Mouse (Mus musculus) small intestine, adult 2 months (tissue): Measurements from ENCODE around the gene Pi4k2a. TPM values are rescaled to one million over a fixed set of nuclear protein-coding genes. Genes with fewer than 3 reads are reported as not detected.

ENCODE experiments used
- H3K27ac ChIP-seq: fragments of 200-500 bp; 2 replicates; pipeline ENCODE4 v1.5.1; 2012; ENCODE audit warnings: low read depth, low read length, control low read depth, inconsistent platforms; ENCODE audit not compliant: insufficient read depth
- H3K27me3 ChIP-seq: fragments of 200-500 bp; 2 replicates; pipeline ENCODE4 v1.6.1; 2012; ENCODE audit warnings: mild to moderate bottlenecking, moderate library complexity, low read length, inconsistent platforms; ENCODE audit not compliant: control insufficient read depth, insufficient read depth
- H3K36me3 ChIP-seq: fragments of 200-500 bp; 2 replicates; pipeline ENCODE4 v1.6.1; 2012; ENCODE audit warnings: mild to moderate bottlenecking, low read length, control low read depth, inconsistent platforms; ENCODE audit not compliant: control insufficient read depth, insufficient read depth
- H3K4me1 ChIP-seq: fragments of 200-500 bp; 2 replicates; pipeline ENCODE4 v1.6.1; 2012; ENCODE audit warnings: low read length, inconsistent platforms, mixed read lengths; ENCODE audit not compliant: control insufficient read depth, insufficient read depth, insufficient read length
- H3K4me3 ChIP-seq: fragments of 200-500 bp; 2 replicates; pipeline ENCODE4 v1.5.1; 2012; ENCODE audit warnings: low read depth, mild to moderate bottlenecking, control low read depth, inconsistent platforms, low read length, moderate library complexity
- CTCF ChIP-seq: fragments of 200-500 bp; IDR thresholded peaks from 2 replicates; pipeline ENCODE4 v1.5.1; 2012; ENCODE audit warnings: low read depth, mild to moderate bottlenecking, control low read depth, inconsistent platforms, low read length, moderate library complexity, mixed read lengths; ENCODE audit not compliant: insufficient replicate concordance, insufficient read length; ENCODE audit errors: extremely low read depth
- POLR2A ChIP-seq: fragments of 200-500 bp; IDR thresholded peaks from 2 replicates; pipeline ENCODE4 v1.6.1; 2012; ENCODE audit warnings: low read depth, mild to moderate bottlenecking, control low read depth, inconsistent platforms, low read length, moderate library complexity
- WGBS: fragments of 180-500 bp; shearing (Covaris S2); methylation state at CpG from one replicate; pipeline ENCODE4 v1.1.7; 2018; 5-methylcytosine and 5-hydroxymethylcytosine counted together
- polyA plus RNA-seq: library from polyadenylated mRNA; depleted of rRNA; stranded (reverse); fragments of >200 nt; gene quantifications from 2 replicates; pipeline ENCODE4 v1.2.3, GENCODE M21; 2012

Pi4k2a gene
- polyA plus RNA-seq, 1 experiment = 33.2 TPM

DNA sequence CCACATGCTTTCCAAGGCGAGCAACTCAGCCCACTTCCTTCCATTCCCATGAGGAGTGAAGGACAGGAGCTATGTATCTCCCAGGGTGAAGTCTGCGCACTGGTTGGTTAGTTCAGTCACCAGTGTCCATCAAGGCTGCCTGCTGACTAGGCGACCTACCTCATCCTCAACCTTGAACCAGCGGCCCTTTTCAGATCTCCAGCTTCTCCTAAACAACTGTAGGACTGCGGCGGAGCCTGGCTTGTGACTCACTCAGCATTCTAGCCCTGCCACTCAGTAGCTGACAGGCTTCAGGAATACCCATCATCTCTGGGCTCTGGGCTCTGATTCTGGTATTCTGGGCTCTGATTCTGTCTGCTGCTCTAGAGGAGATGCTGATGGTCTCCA lies 35.9 kb downstream of the Pi4k2a start:
- H3K4me1 ChIP-seq = no peaks in the 10 kb centered on the region; the same call in 1 of the 2 replicates
- WGBS = 92% methylated on average over 6 of the region's 6 CpGs
- TF ChIP-seq CTCF = no peak
- TF ChIP-seq POLR2A = no peak
- H3K4me3 ChIP-seq = no peak overlapping the region
- peaks cover 18% of the 10 kb centered on the region for H3K36me3 ChIP-seq
- no peaks in the 10 kb centered on the region for H3K27me3 ChIP-seq
- H3K27ac ChIP-seq = no peak overlapping the region

GRCm38 (mm10) chr19:42127024-42127423 lies 36.8 kb downstream of the Pi4k2a start:
- TF ChIP-seq CTCF = no peak
- H3K4me3 ChIP-seq = no peak overlapping the region
- H3K27me3 ChIP-seq = no peaks in the 10 kb centered on the region
- WGBS = 31% methylated on average over 5 of the region's 5 CpGs
- no peaks in the 10 kb centered on the region; the same call in 1 of the 2 replicates for H3K4me1 ChIP-seq
- H3K36me3 ChIP-seq = peaks cover 13% of the 10 kb centered on the region
- no peak overlapping the region for H3K27ac ChIP-seq

DNA sequence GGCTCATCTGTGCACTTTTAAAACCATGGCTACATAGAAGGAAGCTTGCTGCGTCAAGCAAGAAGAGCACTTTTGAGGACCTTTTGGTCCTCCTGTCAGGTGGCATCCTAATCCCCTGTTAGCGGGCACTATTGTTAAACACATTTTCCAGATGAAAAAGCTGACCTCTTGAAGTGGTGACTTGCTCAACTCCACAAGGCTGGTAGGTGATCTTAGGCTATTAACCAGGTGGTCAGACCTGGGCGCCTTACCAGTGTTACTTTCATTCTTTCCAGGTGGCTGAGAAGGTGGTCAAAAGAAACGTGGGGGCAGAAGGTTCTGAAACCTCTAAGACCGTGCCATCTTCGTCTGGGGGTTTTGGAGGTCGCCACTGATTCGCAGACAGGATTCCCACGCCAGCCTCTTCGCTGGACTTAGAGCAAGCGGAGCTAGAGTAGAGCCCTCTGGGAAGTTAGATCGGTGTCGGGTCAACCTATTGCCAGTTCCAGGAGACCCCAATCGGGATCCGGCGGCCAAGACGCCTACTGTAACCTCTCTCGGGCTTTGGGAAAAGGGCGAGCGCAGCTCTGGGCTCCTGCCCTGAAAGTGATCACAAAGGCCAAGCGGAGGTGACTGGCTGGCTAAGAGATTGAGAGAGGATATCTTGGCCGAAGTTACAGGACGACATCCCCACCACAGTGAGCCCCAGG lies 37.9 kb downstream of the Pi4k2a start:
- H3K36me3 ChIP-seq = peaks cover 8% of the 10 kb centered on the region
- H3K27ac ChIP-seq = peak overlapping the region; percentile 33
- no peaks in the 10 kb centered on the region; the same call in 1 of the 2 replicates for H3K4me1 ChIP-seq
- no peaks in the 10 kb centered on the region for H3K27me3 ChIP-seq
- peak overlapping the region; percentile 68 for H3K4me3 ChIP-seq
- WGBS = 5% methylated on average over 23 of the region's 23 CpGs
- TF ChIP-seq POLR2A (no peak), CTCF (no peak)

GRCm38 (mm10) chr19:42128787-42129508 lies 38.7 kb downstream of the Pi4k2a start, which contains the start of gene Avpi1:
Avpi1 (minus strand) TSS chr19:42129059.
- TF ChIP-seq CTCF = no peak
- peak; percentile 79; the same call in 1 of the 2 replicates for TF ChIP-seq POLR2A
- Histone ChIP-seq H3K4me1 (no peaks in the 10 kb centered on the region; the same call in 1 of the 2 replicates), H3K27me3 (no peaks in the 10 kb centered on the region), H3K36me3 (peaks cover 3% of the 10 kb centered on the region; the same call in 1 of the 2 replicates), H3K27ac (peak within 1 kb of the TSS; percentile 69), H3K4me3 (peak within 1 kb of the TSS; percentile 68)
- WGBS = under 1% methylated on average over 54 of the region's 54 CpGs

DNA sequence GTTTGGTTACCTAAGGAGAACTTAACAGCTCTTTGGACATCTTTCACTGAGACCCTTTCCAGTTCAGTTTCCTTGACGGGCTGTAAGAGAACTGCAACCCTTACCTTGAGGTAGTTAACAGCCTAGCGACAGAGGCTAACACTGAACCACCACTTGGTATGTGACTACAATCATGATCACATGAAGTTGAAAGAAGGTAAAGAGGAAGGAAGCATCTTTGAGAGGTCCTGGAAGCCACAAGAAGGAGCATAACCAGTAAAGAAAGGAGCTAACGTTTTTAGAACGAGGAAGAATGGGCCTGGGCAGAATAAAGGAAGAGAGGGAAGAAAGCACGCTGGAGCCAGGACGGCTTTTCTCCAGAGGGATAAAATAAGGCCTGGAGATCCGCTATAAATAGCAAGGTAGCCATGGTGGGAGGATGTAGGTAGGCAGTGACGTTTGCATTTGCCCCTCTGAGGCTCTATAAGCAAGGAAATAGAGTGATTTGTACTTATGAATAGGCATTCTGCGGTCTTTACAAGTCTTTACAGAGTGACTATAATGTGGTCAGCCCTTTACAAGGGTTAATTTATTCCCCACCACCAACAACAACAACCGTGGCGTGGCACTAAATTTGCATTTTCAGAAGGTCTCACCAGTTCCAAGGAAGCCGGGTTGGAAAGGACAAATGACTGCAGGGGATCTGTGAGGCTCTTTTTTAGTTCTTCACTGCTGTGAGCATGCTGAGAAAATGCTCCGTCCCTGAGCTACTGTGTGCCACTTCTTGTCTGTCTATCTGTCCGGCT lies 39.4 kb downstream of the Pi4k2a start:
- WGBS = 54% methylated on average over 14 of the region's 14 CpGs
- Histone ChIP-seq H3K4me1 (no peaks in the 10 kb centered on the region; the same call in 1 of the 2 replicates), H3K4me3 (peak overlapping the region; percentile 68; the same call in 1 of the 2 replicates), H3K27me3 (no peaks in the 10 kb centered on the region), H3K36me3 (no peaks in the 10 kb centered on the region; the same call in 1 of the 2 replicates), H3K27ac (peak overlapping the region; percentile 69)
- TF ChIP-seq POLR2A = no peak
- TF ChIP-seq CTCF = no peak

GRCm38 (mm10) chr19:42130294-42130606 lies 40.0 kb downstream of the Pi4k2a start:
- Histone ChIP-seq H3K36me3 (no peaks in the 10 kb centered on the region), H3K27me3 (no peaks in the 10 kb centered on the region), H3K27ac (peak overlapping the region; percentile 44; the same call in 1 of the 2 replicates), H3K4me3 (no peak overlapping the region), H3K4me1 (no peaks in the 10 kb centered on the region)
- 68% methylated on average over 3 of the region's 3 CpGs for WGBS
- TF ChIP-seq CTCF = no peak
- no peak for TF ChIP-seq POLR2A

GRCm38 (mm10) chr19:42131101-42131500 lies 40.8 kb downstream of the Pi4k2a start:
- Histone ChIP-seq H3K36me3 (no peaks in the 10 kb centered on the region), H3K27me3 (no peaks in the 10 kb centered on the region), H3K4me1 (no peaks in the 10 kb centered on the region), H3K4me3 (no peak overlapping the region), H3K27ac (no peak overlapping the region)
- TF ChIP-seq POLR2A = no peak
- TF ChIP-seq CTCF = no peak
- 71% methylated on average over 5 of the region's 5 CpGs for WGBS
